Mouse (Mus musculus) neutrophil, adult 5-6 weeks (primary cell): Measurements from ENCODE around the gene Cxcl14. TPM values are rescaled to one million over a fixed set of nuclear protein-coding genes. Genes with fewer than 3 reads are reported as not detected.

ENCODE experiments used
- ATAC-seq: fragments of 151-379, 151-347 bp; 2 replicates; pipeline ENCODE4 v1.8.0; 2017; ENCODE audit warnings: mild to moderate bottlenecking, moderate TSS enrichment; ENCODE audit not compliant: insufficient number of reproducible peaks, poor library complexity, low FRiP score, severe bottlenecking; ENCODE audit errors: extremely low read depth
- total RNA-seq: library from RNA; stranded (forward); fragments of 200-1000 nt; gene quantifications from 2 replicates; pipeline ENCODE4 v1.2.3, GENCODE M21; 2017

Cxcl14 gene
- total RNA-seq, 1 experiment from 2014 or later: not detected

DNA sequence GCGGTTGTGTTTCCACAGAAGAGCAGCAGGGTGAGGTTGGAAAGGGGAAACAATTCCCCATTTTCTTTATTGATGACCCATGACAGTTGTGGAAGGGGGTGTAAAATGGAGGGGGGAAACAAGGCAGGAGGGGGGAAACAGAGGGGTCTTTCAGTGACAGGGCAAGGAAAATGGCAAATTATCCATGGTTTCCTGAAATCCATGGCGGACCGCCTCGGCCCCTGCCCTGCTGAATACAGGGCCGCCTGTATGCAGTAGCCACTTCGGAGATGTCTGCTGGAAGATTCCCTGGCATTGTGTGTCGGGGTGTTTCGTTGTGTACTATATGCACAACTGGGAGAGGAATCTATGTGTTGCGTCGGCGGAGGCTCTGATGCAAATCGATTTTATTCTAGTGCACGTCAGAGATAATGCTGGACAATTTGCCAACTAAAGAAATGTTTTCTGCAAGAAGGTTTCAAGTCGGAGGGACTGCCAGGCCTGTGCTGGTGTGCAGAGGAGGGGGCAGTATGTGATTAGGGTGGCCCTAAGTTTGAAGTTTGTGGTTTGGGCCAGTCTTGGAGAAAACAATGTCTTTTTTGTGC lies 39.5 kb downstream of the Cxcl14 start:
- no peak for ATAC-seq

DNA sequence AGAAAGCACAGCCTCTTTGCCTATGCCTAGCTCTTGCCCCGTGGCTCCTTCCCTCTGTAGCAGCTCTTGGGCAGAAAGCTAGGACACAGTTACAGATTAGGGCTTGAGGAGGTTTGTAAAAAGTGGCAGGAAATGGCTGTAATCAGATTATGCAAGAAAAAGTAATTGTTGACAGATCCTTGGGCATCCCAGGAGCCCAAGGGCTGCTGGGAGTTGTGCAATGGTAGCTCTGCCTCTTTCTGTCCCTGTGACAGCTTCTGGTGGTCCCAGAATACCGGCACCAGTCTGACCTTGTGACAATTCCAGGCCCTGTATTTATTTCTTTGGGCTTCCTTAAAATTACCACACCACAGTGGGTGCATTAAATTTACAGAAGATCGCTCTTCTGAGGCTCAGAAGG lies 43.0 kb downstream of the Cxcl14 start:
- no peak for ATAC-seq

DNA sequence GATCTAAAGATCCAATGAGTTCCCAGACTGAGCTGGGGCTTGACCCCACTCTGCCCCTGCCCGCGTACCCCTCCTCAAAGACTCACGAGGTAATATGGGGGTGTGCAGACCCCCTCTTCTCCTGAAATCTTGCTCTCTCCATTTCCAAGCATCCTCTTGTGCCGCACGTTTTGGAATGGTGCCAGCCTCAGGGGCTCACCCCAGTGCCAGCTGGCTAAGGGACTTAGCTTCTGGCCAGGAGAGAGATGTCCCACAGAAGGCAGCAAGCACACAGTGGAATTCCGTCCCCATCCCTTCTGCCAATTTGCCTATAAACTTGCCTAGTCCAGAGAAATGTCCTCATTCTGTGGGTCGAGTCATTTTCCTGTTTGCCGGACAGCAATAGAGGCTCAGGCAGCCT lies 43.6 kb downstream of the Cxcl14 start:
- ATAC-seq: no peak

DNA sequence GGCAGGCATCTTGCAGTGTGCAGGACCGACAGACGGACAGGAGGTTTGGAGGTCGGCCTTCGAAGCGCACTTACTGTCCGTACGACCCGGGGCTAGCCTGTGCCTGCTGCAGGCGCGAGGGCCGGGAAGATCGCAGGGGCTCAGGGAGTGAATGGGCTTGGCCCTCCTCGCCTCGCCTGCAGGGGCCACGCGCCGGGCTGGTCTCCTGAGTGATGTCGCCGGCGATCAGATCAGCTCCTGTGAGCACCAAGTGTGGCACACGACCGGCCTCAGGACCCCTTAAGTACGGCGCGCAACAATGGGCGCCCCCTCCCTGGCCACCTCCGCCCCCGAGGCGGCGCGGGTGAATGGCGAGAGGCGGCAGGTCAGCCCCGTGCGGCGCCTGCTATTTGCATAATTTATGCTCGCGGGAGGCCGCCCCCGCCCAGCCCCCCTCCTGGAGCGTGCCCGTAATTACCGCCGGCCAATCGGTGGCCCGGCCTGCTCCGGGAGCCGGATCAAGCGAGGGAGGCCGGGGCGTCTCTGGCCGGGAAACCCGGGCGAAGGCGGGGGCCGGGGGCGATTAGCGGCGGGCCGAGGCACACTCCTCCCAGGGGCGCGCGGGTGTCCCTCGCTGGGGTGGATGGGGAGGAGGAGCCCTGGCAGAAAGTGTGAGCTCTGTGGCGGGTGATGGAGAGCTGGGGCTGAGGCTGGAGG lies 44.3 kb downstream of the Cxcl14 start, which contains the start of gene Neurog1:
Gene Neurog1, minus strand, starts transcription at position 240 of the 696 bp plus-strand sequence.
- no peak for ATAC-seq

DNA sequence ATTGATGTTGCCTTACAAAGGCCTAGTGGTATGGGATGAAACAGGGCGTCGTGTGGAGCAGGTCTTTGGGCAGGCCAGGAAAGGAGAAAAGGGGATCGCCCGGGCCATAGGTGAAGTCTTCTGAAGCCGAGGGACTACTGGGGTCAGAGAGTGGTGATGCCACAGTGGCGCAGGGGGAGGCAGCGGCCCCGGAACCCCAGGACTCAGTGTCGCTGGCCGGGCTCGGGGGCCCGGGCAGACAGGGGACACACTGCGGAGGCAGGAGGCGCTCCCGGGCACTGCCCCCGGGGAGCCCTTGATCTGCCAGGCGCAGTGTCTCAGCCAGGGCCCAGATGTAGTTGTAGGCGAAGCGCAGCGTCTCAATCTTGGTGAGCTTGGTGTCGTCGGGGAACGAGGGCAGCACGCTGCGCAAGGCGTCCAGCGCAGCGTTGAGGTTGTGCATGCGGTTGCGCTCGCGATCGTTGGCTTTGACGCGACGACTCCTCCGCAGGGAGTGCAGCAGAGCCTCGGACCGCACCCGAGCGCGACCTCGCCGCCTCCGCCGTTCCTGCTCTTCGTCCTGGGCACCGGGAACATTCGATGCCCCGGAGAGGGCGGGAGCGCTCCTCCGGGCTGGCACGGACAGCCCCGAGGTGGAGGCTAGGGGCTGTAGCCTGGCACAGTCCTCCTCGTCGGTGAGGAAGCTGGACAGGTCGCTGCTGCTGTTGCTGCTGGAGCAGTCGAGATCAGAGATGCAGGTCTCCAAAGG lies 45.0 kb downstream of the Cxcl14 start:
- no peak for ATAC-seq

DNA sequence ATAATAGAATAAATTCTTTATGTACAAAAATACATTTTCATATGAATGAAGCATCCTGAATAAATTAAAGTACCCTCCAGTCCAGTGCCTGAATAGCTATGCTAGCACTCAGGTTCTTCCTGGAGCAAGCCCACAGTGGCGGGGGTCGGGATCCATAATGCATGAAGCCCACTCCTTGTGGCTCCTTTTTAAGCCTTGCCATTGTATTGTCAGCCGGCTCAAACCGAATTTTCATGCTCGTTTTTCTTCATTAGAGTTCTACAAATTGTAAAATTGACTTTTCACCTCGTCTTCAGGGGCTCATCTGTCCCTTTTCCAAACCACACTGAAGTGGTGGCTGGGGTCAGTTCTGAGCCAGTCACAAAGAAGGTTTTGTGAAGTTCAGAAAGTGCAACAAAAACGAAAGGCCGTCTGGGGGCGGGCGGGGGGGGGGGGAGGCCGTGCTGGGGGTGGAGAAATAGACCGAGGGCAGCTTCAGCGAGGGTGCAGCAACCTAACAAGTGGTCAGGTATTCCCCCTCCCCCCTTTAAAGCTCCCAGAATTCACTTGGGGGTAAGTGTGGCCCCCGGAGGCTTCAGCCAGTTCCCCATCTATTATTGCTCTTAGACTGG lies 45.7 kb downstream of the Cxcl14 start:
- ATAC-seq: no peak

DNA sequence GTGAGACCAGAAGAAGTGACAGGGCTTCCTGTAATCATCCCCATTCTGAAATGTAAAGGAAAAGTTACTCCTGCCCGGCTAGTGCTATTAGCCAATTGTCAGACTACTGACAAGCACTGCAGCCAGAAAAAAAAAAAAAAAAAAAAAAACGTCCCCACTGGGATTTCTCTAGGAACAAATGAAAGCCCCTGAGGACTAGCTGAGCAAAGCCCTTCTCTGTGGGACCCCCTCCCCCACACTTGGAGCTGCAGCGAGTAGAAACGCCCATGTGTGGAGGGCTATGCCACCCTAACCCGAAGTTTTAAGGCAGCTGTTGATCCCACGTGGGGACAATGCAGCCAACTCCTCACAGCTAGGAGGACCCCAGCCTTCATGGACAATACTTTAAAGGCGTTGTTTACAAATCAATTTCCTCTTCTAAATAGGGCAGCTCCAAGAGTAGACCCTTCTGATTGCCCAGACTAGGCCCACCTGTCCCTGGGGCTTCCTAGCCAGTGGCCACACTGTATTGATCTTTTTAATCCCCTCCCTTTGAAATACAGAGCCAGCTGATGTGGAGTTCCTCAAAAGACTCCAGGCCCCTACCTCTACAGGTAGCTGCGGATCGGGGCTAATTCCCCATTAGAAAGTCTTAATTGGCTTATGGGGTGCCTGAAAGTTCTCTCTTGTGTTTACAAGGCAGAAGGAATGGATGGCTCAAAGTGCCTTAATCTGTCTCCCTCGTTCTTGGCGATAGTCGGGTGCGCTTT lies 46.6 kb downstream of the Cxcl14 start:
- ATAC-seq: no peak

DNA sequence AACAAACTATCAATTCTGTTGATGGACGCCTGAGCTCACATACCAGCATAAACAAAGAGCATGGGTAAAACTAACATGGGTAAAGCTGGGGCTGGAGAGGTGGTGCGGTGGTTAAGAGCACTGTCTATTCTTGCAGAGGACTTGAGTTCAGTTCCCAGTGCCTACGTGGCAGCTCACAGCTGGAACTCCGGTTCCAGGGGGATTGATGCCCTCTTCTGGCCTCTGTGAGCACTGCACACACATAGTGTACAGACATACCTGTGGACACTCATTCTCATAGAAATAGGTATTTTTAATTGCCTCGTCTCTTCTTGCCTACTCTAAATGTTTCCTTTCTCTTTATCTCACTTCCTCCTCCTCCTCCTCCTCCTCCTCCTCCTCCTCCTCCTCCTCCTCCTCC lies 53.2 kb downstream of the Cxcl14 start:
- ATAC-seq: no peak

DNA sequence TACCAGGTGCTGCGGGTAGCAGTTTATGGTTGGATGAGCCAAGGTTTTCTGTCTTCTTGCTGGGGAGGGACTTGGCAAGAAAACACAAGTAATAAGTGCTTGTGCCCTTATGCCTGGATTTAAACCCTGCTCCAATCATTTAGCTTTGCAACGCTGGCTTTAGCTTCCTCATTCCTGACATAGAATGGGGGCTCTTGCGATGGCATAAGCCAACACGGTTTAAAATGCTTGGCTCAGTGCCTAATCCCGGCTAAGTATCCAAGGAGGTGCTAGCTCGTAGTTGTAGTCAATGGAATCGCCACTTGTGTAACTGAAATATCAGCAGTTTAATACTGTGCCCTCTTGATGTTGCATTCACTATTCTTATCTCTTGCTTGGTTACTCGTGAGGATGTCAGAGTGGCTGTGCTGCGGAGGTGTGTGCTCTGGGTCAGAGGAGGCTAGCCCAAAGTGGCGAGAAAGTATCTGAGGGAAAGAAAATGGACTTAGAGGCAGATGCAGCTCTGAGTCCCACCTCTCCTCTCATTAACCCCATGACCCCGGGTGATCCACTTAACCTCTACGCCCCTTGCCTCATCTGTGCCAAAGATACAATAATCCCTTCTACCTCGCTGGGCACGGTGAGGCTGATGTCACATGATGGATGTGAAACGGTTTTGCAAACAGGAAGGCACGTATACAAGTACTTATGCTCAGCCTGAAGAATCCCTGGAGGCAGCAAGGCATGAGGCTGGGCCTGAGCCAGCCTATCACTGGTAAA lies 56.2 kb downstream of the Cxcl14 start:
- ATAC-seq: no peak

Other genes starting within 250 kb of the Cxcl14 start
- 219 and 235 TPM in 2 replicates for gene H2afy, start 160.2 kb downstream of the Cxcl14 start, total RNA-seq
- gene Tifab, start 117.7 kb downstream of the Cxcl14 start, total RNA-seq: 5.2 and 7.1 TPM in 2 replicates
- not detected in 2 replicates for gene Neurog1, start 44.4 kb downstream of the Cxcl14 start, total RNA-seq
- not detected in 2 replicates for gene Gm3045, start 130.0 kb upstream of the Cxcl14 start, total RNA-seq
- gene Slc25a48, start 141.8 kb upstream of the Cxcl14 start, total RNA-seq: 0.12 and 0.61 TPM in 2 replicates
- not detected in 2 replicates for gene Il9, start 185.7 kb upstream of the Cxcl14 start, total RNA-seq
- gene Fbxl21, start 225.9 kb upstream of the Cxcl14 start, total RNA-seq: 0.61 and 0.70 TPM in 2 replicates